Comparison of ENCODE assay signal across 8 mouse cellular contexts in genomic region chr19:5793917-5794770, GRCm38 (mm10). TPM values are rescaled to one million over a fixed set of nuclear protein-coding genes. Genes with fewer than 3 reads are reported as not detected.
A peak's percentile ranks its signal among the peaks of the same experiment; 100 is the strongest.
DNase-seq lines count a peak whose midpoint lies in the region; ATAC-seq and TF ChIP-seq lines count a peak whose summit lies in the region.
"Not testable (repeated sequence)": the region's sequence is repeated elsewhere in the genome, so short reads cannot be mapped to it uniquely, and the experiment has no call there.

No protein-coding gene starts in this region.

- DNase-seq in CD4-positive helper T cell, adult 2 months (ENCODE audit: low read depth, low spot score): peak; percentile 44
- DNase-seq in cerebellum, adult 2 months: peak; percentile 32 to 47
- DNase-seq in forebrain, embryonic 10.5 days (ENCODE audit: extremely low spot score, low spot score): not testable (repeated sequence)
- peak; percentile 49 for DNase-seq in kidney, adult 18-20 months
- DNase-seq in limb, embryonic 14.5 days (ENCODE audit: low spot score): peak; percentile 31
- DNase-seq in midbrain, embryonic 11.5 days (ENCODE audit: low spot score, missing footprints): peak; percentile 89

- H3K27me3 ChIP-seq in cerebellum, adult 2 months (ENCODE audit: control insufficient read depth, insufficient read depth, low read length); forebrain, embryonic 10.5 days (ENCODE audit: poor library complexity, severe bottlenecking); heart, embryonic 15.5 days; limb, embryonic 14.5 days (ENCODE audit: control insufficient read depth, insufficient read depth, low read length); midbrain, embryonic 11.5 days (ENCODE audit: control insufficient read depth, insufficient read depth, low read length); small intestine, adult 2 months (ENCODE audit: control insufficient read depth, insufficient read depth, low read length): not testable (repeated sequence)

- peaks cover 12% of the 10 kb centered on the region for H3K4me1 ChIP-seq in cerebellum, adult 2 months (ENCODE audit: control insufficient read depth, insufficient read depth, low read length)
- H3K4me1 ChIP-seq in forebrain, embryonic 10.5 days: peaks cover 37% of the 10 kb centered on the region
- H3K4me1 ChIP-seq in heart, embryonic 15.5 days (replicated peaks): peaks cover 27% of the 10 kb centered on the region
- H3K4me1 ChIP-seq in limb, embryonic 14.5 days (ENCODE audit: control insufficient read depth, insufficient read depth, low read length): peaks cover 13% of the 10 kb centered on the region; the same call in 1 of the 2 replicates
- peaks cover 20% of the 10 kb centered on the region for H3K4me1 ChIP-seq in midbrain, embryonic 11.5 days (ENCODE audit: control insufficient read depth, insufficient read depth, low read length)
- H3K4me1 ChIP-seq in small intestine, adult 2 months (ENCODE audit: control insufficient read depth, insufficient read depth, insufficient read length, low read length): not testable (repeated sequence)

- not testable (repeated sequence) for H3K9me3 ChIP-seq in forebrain, embryonic 10.5 days; heart, embryonic 15.5 days (replicated peaks); limb, embryonic 14.5 days (ENCODE audit: control insufficient read depth, low read length); midbrain, embryonic 11.5 days (ENCODE audit: control insufficient read depth, low read length)

- peak overlapping the region; percentile 78 for H3K27ac ChIP-seq in cerebellum, adult 2 months (ENCODE audit: insufficient read depth, low read length)
- H3K27ac ChIP-seq in forebrain, embryonic 10.5 days: peak overlapping the region; percentile 60
- H3K27ac ChIP-seq in heart, embryonic 15.5 days: peak overlapping the region; percentile 68
- H3K27ac ChIP-seq in limb, embryonic 14.5 days (replicated peaks; ENCODE audit: low read depth, low read length): peak overlapping the region; percentile 73
- peak overlapping the region; percentile 7 for H3K27ac ChIP-seq in midbrain, embryonic 11.5 days (ENCODE audit: low read depth, low read length)
- 0 out of 2 replicates have a peak overlapping the region, but pooled peaks have one; percentile 0 for H3K27ac ChIP-seq in small intestine, adult 2 months (ENCODE audit: insufficient read depth, low read depth, low read length)

- not testable (repeated sequence) for H3K4me2 ChIP-seq in heart, embryonic 15.5 days; limb, embryonic 14.5 days (replicated peaks; ENCODE audit: low read depth, low read length, severe bottlenecking); midbrain, embryonic 11.5 days

- peak; percentile 32; the same call in 1 of the 2 replicates for ATAC-seq in heart, embryonic 15.5 days (replicated peaks; ENCODE audit: insufficient number of reproducible peaks, insufficient read depth, low FRiP score, low read depth)
- peak; percentile 31 for ATAC-seq in limb, embryonic 14.5 days (ENCODE audit: low FRiP score, low read depth)
- ATAC-seq in midbrain, embryonic 11.5 days (ENCODE audit: low FRiP score): peak; percentile 51; the same call in 1 of the 2 replicates

- not testable (repeated sequence) for TF ChIP-seq POLR2A in cerebellum, adult 2 months (IDR thresholded peaks at IDR 0.05; ENCODE audit: borderline replicate concordance, insufficient read depth, low read length); limb, embryonic 14.5 days (IDR thresholded peaks at IDR 0.05; ENCODE audit: borderline replicate concordance, extremely low read depth, insufficient read depth, insufficient read length); small intestine, adult 2 months (IDR thresholded peaks at IDR 0.05; ENCODE audit: low read depth, low read length)

- H3K9ac ChIP-seq in heart, embryonic 15.5 days; limb, embryonic 14.5 days (ENCODE audit: low read depth, low read length, severe bottlenecking); midbrain, embryonic 11.5 days (ENCODE audit: low read length): not testable (repeated sequence)

- H3K36me3 ChIP-seq in forebrain, embryonic 10.5 days (replicated peaks): peaks cover 47% of the 10 kb centered on the region
- H3K36me3 ChIP-seq in heart, embryonic 15.5 days: peaks cover 41% of the 10 kb centered on the region
- peaks cover 45% of the 10 kb centered on the region for H3K36me3 ChIP-seq in limb, embryonic 14.5 days (ENCODE audit: control insufficient read depth, insufficient read depth, low read length)
- H3K36me3 ChIP-seq in midbrain, embryonic 11.5 days (ENCODE audit: control insufficient read depth, insufficient read depth, low read length): peaks cover 22% of the 10 kb centered on the region
- peaks cover 36% of the 10 kb centered on the region for H3K36me3 ChIP-seq in small intestine, adult 2 months (ENCODE audit: control insufficient read depth, insufficient read depth, low read length)

- WGBS in cerebellum, adult 2 months: 6% methylated on average over 7 of the region's 7 CpGs
- WGBS in forebrain, embryonic 10.5 days: 54% methylated on average over 7 of the region's 7 CpGs
- 13% methylated on average over 7 of the region's 7 CpGs for WGBS in heart, embryonic 15.5 days
- whole genome bisulfite sequencing in limb, embryonic 14.5 days: 25% methylated on average over 7 of the region's 7 CpGs
- WGBS in midbrain, embryonic 11.5 days: 46% methylated on average over 7 of the region's 7 CpGs
- WGBS in small intestine, adult 2 months: 22% methylated on average over 7 of the region's 7 CpGs

- not testable (repeated sequence) for TF ChIP-seq CTCF in cerebellum, adult 2 months (IDR thresholded peaks at IDR 0.05; ENCODE audit: borderline replicate concordance, insufficient read depth, low read depth, low read length); small intestine, adult 2 months (IDR thresholded peaks at IDR 0.05; ENCODE audit: extremely low read depth, insufficient read length, insufficient replicate concordance, low read depth, low read length)

- H3K4me3 ChIP-seq in cerebellum, adult 2 months (replicated peaks; ENCODE audit: insufficient read depth, low read depth, low read length): peak overlapping the region; percentile 16
- H3K4me3 ChIP-seq in forebrain, embryonic 10.5 days: peak overlapping the region; percentile 98
- not testable (repeated sequence) for H3K4me3 ChIP-seq in heart, embryonic 15.5 days; limb, embryonic 14.5 days (replicated peaks; ENCODE audit: low read length); midbrain, embryonic 11.5 days (ENCODE audit: low read depth, low read length); small intestine, adult 2 months (ENCODE audit: low read depth, low read length)

RNA-seq across cellular contexts. Expression of gene Scyl1, which starts 22.9 kb away (rescaled TPM):
- 158 and 170 TPM in 2 replicates for polyA plus RNA-seq in cerebellum, adult 2 months (2012; rRNA removed)
- 63.4 and 64.6 TPM in 2 replicates for polyA plus RNA-seq in forebrain, embryonic 10.5 days (2016; fragmentation: Nextera tagmentation; extraction: Ambion mirVana)
- 53.5 and 65.9 TPM in 2 replicates for polyA plus RNA-seq in heart, embryonic 15.5 days (2015; fragmentation: Nextera tagmentation; extraction: Ambion mirVana)
- polyA plus RNA-seq in limb, embryonic 14.5 days (2012; rRNA removed): 152 and 186 TPM in 2 replicates
- polyA plus RNA-seq in limb, embryonic 14.5 days (2014; fragmentation: Nextera tagmentation; extraction: Ambion mirVana): 78.4 and 81.1 TPM in 2 replicates
- 48.2 and 58.6 TPM in 2 replicates for polyA plus RNA-seq in midbrain, embryonic 11.5 days (2014; fragmentation: Nextera tagmentation; extraction: Ambion mirVana)
- polyA plus RNA-seq in small intestine, adult 2 months (2012; rRNA removed): 37.1 and 52.5 TPM in 2 replicates

RNA-seq across cellular contexts. Expression of gene Ltbp3, which starts 53.4 kb away (rescaled TPM):
- 165 and 175 TPM in 2 replicates for polyA plus RNA-seq in cerebellum, adult 2 months (2012; rRNA removed)
- 2.6 and 4.9 TPM in 2 replicates for polyA plus RNA-seq in forebrain, embryonic 10.5 days (2016; fragmentation: Nextera tagmentation; extraction: Ambion mirVana)
- polyA plus RNA-seq in heart, embryonic 15.5 days (2015; fragmentation: Nextera tagmentation; extraction: Ambion mirVana): 26.6 and 43.3 TPM in 2 replicates
- 341 and 441 TPM in 2 replicates for polyA plus RNA-seq in limb, embryonic 14.5 days (2012; rRNA removed)
- 99.8 and 103 TPM in 2 replicates for polyA plus RNA-seq in limb, embryonic 14.5 days (2014; fragmentation: Nextera tagmentation; extraction: Ambion mirVana)
- polyA plus RNA-seq in midbrain, embryonic 11.5 days (2014; fragmentation: Nextera tagmentation; extraction: Ambion mirVana): 4.8 and 6.0 TPM in 2 replicates
- 28.2 and 30.2 TPM in 2 replicates for polyA plus RNA-seq in small intestine, adult 2 months (2012; rRNA removed)

Comparison
In these comparisons a context has a peak if more than half of its experiments do, and no peak if none do; other contexts are left out.
1. H3K27ac ChIP-seq: peak in every context shown above with its lines; median percentile 78 in cerebellum, adult 2 months; 73 in limb, embryonic 14.5 days; 68 in heart, embryonic 15.5 days; 60 in forebrain, embryonic 10.5 days; 7 in midbrain, embryonic 11.5 days; 0 in small intestine, adult 2 months.